Mouse (Mus musculus) MEL (cell line): ENCODE results near the gene 1700025G04Rik. TPM values are rescaled to one million over a fixed set of nuclear protein-coding genes. Genes with fewer than 3 reads are reported as not detected.

Experiments used
- DNase-seq: peaks from one replicate; pipeline ENCODE4 v3.0.0; 2011; ENCODE audit warnings: low read depth, low spot score
- H3K27ac ChIP-seq: 2 replicates; pipeline ENCODE4 v1.5.1; 2012; ENCODE audit warnings: low read depth, mild to moderate bottlenecking, control low read depth, low read length, moderate library complexity; ENCODE audit not compliant: control insufficient read depth
- H3K27me3 ChIP-seq, 2 experiments: fragments of 150-350 bp in 1 of 2; sonication (generic) in 1 of 2; 2 replicates each; pipeline ENCODE4 v1.6.1; 2012; ENCODE audit warnings: low read length in 2 of 2, mild to moderate bottlenecking in 2 of 2, improper control_type of control experiment in 1 of 2, moderate library complexity in 1 of 2; ENCODE audit not compliant: insufficient read depth in 2 of 2, control insufficient read depth in 1 of 2
- H3K36me3 ChIP-seq, 2 experiments: 2 replicates each; pipeline ENCODE4 v1.6.1; 2012 to 2014; ENCODE audit warnings: low read length in 2 of 2, improper control_type of control experiment in 1 of 2, inconsistent platforms in 1 of 2, mild to moderate bottlenecking in 1 of 2; ENCODE audit not compliant: insufficient read depth in 2 of 2, control insufficient read depth in 1 of 2
- H3K4me1 ChIP-seq, 2 experiments: fragments of 150-350 bp in 1 of 2; sonication (generic) in 1 of 2; 2 replicates each; pipeline ENCODE4 v1.6.1; 2012; ENCODE audit warnings: low read length in 2 of 2, improper control_type of control experiment in 1 of 2, mild to moderate bottlenecking in 1 of 2; ENCODE audit not compliant: insufficient read depth in 2 of 2, control insufficient read depth in 1 of 2
- H3K4me3 ChIP-seq, 2 experiments: fragments of 150-350 bp in 1 of 2; sonication (generic) in 1 of 2; 2 replicates each; pipeline ENCODE4 v1.5.1; 2012; ENCODE audit warnings: low read depth in 2 of 2, low read length in 2 of 2, mild to moderate bottlenecking in 2 of 2, moderate library complexity in 2 of 2, control low read depth in 1 of 2, improper control_type of control experiment in 1 of 2; ENCODE audit not compliant: control insufficient read depth in 1 of 2, insufficient read depth in 1 of 2
- H3K79me2 ChIP-seq: 2 replicates; pipeline ENCODE4 v1.6.1; 2012; ENCODE audit warnings: mild to moderate bottlenecking, low read length, moderate library complexity; ENCODE audit not compliant: control insufficient read depth, poor library complexity, insufficient read depth
- H3K9ac ChIP-seq: 2 replicates; pipeline ENCODE4 v1.6.1; 2012; ENCODE audit warnings: low read depth, mild to moderate bottlenecking, control low read depth, low read length, moderate library complexity; ENCODE audit not compliant: control insufficient read depth, poor library complexity, severe bottlenecking
- H3K9me3 ChIP-seq: fragments of 150-350 bp; sonication (generic); replicated peaks from 2 replicates; pipeline ENCODE4 v1.6.1; 2012; ENCODE audit warnings: mild to moderate bottlenecking, low read length, improper control_type of control experiment, moderate library complexity; ENCODE audit not compliant: insufficient read depth
- BHLHE40 ChIP-seq: IDR thresholded peaks from 2 replicates; pipeline ENCODE4 v1.6.1; 2012; ENCODE audit warnings: low read depth, mild to moderate bottlenecking, inconsistent platforms, low read length, improper control_type of control experiment, borderline replicate concordance
- E2F4 ChIP-seq: IDR thresholded peaks from 2 replicates; pipeline ENCODE4 v1.6.1; 2011; ENCODE audit warnings: low read depth, low read length, improper control_type of control experiment, borderline replicate concordance
- GABPA ChIP-seq: IDR thresholded peaks from 2 replicates; pipeline ENCODE4 v1.6.1; 2012; ENCODE audit warnings: low read depth, mild to moderate bottlenecking, inconsistent platforms, low read length, improper control_type of control experiment, moderate library complexity
- MEF2A ChIP-seq: IDR thresholded peaks from 2 replicates; pipeline ENCODE4 v1.6.1; 2014; ENCODE audit warnings: low read depth, mild to moderate bottlenecking, inconsistent platforms, low read length, improper control_type of control experiment; ENCODE audit not compliant: poor library complexity, insufficient replicate concordance, severe bottlenecking; ENCODE audit errors: extremely low read depth
- MXI1 ChIP-seq: IDR thresholded peaks from 2 replicates; pipeline ENCODE4 v1.6.1; 2011; ENCODE audit warnings: mild to moderate bottlenecking, low read depth, low read length, improper control_type of control experiment
- MYB ChIP-seq: IDR thresholded peaks from 2 replicates; pipeline ENCODE4 v1.6.1; 2011; ENCODE audit warnings: mild to moderate bottlenecking, low read depth, low read length, improper control_type of control experiment
- NRF1 ChIP-seq: IDR thresholded peaks from 2 replicates; pipeline ENCODE4 v1.6.1; 2014; ENCODE audit warnings: low read depth, mild to moderate bottlenecking, inconsistent platforms, low read length, improper control_type of control experiment, moderate library complexity; ENCODE audit not compliant: poor library complexity, insufficient read depth, severe bottlenecking
- POLR2A ChIP-seq, 2 experiments: IDR thresholded peaks; 2 replicates each; pipeline ENCODE4 v1.6.1; 2011 to 2012; ENCODE audit warnings: low read length in 2 of 2, mild to moderate bottlenecking in 2 of 2, control low read depth in 1 of 2, improper control_type of control experiment in 1 of 2, low read depth in 1 of 2, moderate library complexity in 1 of 2; ENCODE audit not compliant: control insufficient read depth in 1 of 2, insufficient read depth in 1 of 2, poor library complexity in 1 of 2
- RCOR1 ChIP-seq: IDR thresholded peaks from 2 replicates; pipeline ENCODE4 v1.6.1; 2012; ENCODE audit warnings: low read depth, mild to moderate bottlenecking, inconsistent platforms, low read length, improper control_type of control experiment
- SIN3A ChIP-seq: IDR thresholded peaks from 2 replicates; pipeline ENCODE4 v1.6.1; 2012; ENCODE audit warnings: low read length, improper control_type of control experiment, inconsistent platforms
- SMC3 ChIP-seq: IDR thresholded peaks from 2 replicates; pipeline ENCODE4 v1.6.1; 2011; ENCODE audit warnings: low read depth, low read length, improper control_type of control experiment
- USF2 ChIP-seq, 2 experiments: IDR thresholded peaks; 2 replicates each; pipeline ENCODE4 v1.6.1; 2011 to 2012; ENCODE audit warnings: improper control_type of control experiment in 2 of 2, low read length in 2 of 2, borderline replicate concordance in 1 of 2, inconsistent platforms in 1 of 2, low read depth in 1 of 2, mild to moderate bottlenecking in 1 of 2; ENCODE audit not compliant: insufficient read depth in 1 of 2
- ZKSCAN1 ChIP-seq: IDR thresholded peaks from 2 replicates; pipeline ENCODE4 v1.6.1; 2012; ENCODE audit warnings: low read depth, mild to moderate bottlenecking, inconsistent platforms, low read length, improper control_type of control experiment, moderate library complexity
- ZMIZ1 ChIP-seq: IDR thresholded peaks from 2 replicates; pipeline ENCODE4 v1.6.1; 2012; ENCODE audit warnings: low read depth, mild to moderate bottlenecking, inconsistent platforms, low read length, improper control_type of control experiment, moderate library complexity
- ZNF384 ChIP-seq: IDR thresholded peaks from 2 replicates; pipeline ENCODE4 v1.6.1; 2012; ENCODE audit warnings: low read depth, mild to moderate bottlenecking, inconsistent platforms, low read length, improper control_type of control experiment
- polyA plus RNA-seq, 2 experiments: library from polyadenylated mRNA; stranded (reverse) in 1 of 2; unstranded in 1 of 2; fragments of >175 nt in 1 of 2; fragments of >200 nt in 1 of 2; gene quantifications; 2 replicates each; pipeline versions ENCODE4 v1.2.1 to v1.2.4; 2012; ENCODE audit warnings: low replicate concordance in 2 of 2, low read depth in 1 of 2; ENCODE audit not compliant: insufficient read length in 2 of 2, insufficient read depth in 1 of 2, missing spikeins in 1 of 2
- total RNA-seq: library from RNA; depleted of rRNA; stranded (reverse); fragments of 300-350 nt; gene quantifications from 2 replicates; pipeline ENCODE4 v1.2.3, GENCODE M21; 2012

Gene 1700025G04Rik
- total and polyA plus RNA-seq, 3 experiments, result 0.04 to 0.91 TPM; not detected in 1

DNA sequence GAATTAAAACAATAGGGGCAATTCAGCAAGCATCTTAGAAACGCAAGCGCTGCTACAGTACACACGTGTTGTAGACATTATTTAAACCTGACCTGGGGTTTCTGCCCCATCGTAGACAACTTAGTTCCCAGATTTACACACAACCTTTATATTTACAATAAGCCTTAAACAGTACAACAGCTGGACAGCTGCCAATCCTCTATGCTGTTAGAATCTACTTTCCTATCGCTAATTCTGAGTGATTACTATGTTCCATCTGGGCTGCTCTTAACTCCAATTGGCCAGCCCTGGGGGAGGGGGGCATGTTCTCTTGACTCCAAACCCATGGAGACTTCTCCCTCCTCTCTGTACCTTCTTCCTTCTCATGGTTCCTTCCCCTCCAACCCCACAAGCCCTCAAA is 11.8 kb upstream of the 1700025G04Rik start:
- H3K9ac ChIP-seq, result no peak overlapping the region
- H3K27me3 ChIP-seq, result peaks cover 16 to 21% of the 10 kb centered on the region in 2 experiments
- H3K36me3 ChIP-seq, result no peaks in the 10 kb centered on the region
- no peak overlapping the region for H3K27ac ChIP-seq
- no peaks in the 10 kb centered on the region for H3K4me1 ChIP-seq
- no peaks in the 10 kb centered on the region for H3K9me3 ChIP-seq
- no peak overlapping the region for H3K4me3 ChIP-seq
- no peak for DNase-seq
- H3K79me2 ChIP-seq, result no peaks in the 10 kb centered on the region
- TF ChIP-seq GABPA (no peak), RCOR1 (no peak)

DNA sequence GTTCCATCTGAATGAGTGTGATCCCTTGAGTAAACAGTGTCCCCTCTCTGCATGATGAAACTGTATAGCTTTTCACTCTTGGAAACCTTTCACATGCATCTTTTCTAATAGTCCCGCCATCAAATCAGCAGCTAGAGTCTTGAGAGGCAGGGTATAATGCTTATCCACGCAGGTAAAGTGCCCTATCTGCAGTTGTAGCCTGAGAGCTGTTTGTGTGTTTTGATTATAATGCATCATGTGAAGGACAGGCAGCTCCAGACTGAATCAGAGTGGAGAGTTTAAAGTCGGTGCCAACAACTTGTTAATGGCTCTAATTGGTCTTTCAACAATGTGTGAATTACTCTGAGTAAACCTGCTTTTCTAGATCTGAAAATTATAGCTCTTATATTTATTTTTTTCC is 6.1 kb upstream of the 1700025G04Rik start:
- TF ChIP-seq BHLHE40 (no peak), ZKSCAN1 (no peak), SMC3 (no peak), MEF2A (no peak), ZMIZ1 (no peak), NRF1 (no peak), USF2 (IDR thresholded peaks at IDR 0.05; ENCODE audit: borderline replicate concordance in 1 of 2, insufficient read depth in 1 of 2, low read depth in 1 of 2, low read length in 2 of 2) (no peak), E2F4 (no peak), SIN3A (no peak), MXI1 (no peak), MYB (no peak), POLR2A (IDR thresholded peaks at IDR 0.05; ENCODE audit: control insufficient read depth in 1 of 2, insufficient read depth in 1 of 2, low read depth in 1 of 2, low read length in 2 of 2, poor library complexity in 1 of 2) (no peak), ZNF384 (no peak)
- no peak for DNase-seq
- H3K4me3 ChIP-seq, result no peak overlapping the region
- H3K9ac ChIP-seq, result no peak overlapping the region
- no peaks in the 10 kb centered on the region for H3K4me1 ChIP-seq
- H3K79me2 ChIP-seq, result no peaks in the 10 kb centered on the region
- H3K36me3 ChIP-seq, result no peaks in the 10 kb centered on the region
- H3K27me3 ChIP-seq, result peaks cover 10 to 12% of the 10 kb centered on the region in 2 experiments
- H3K9me3 ChIP-seq, result no peaks in the 10 kb centered on the region
- H3K27ac ChIP-seq, result no peak overlapping the region
